Mouse (Mus musculus) bone marrow macrophage, adult 2 months (primary cell): Measurements from ENCODE around the gene Msl2. TPM values are rescaled to one million over a fixed set of nuclear protein-coding genes. Genes with fewer than 3 reads are reported as not detected.

Experiments used
- H3K27ac ChIP-seq: 2 replicates; pipeline ENCODE4 v1.5.1; 2012; ENCODE audit warnings: low read depth, low read length; ENCODE audit not compliant: insufficient read depth
- H3K4me1 ChIP-seq: 2 replicates; pipeline ENCODE4 v1.6.1; 2012; ENCODE audit warnings: low read length; ENCODE audit not compliant: control insufficient read depth, insufficient read depth
- H3K4me3 ChIP-seq: 2 replicates; pipeline ENCODE4 v1.5.1; 2012; ENCODE audit warnings: mild to moderate bottlenecking, low read length, moderate library complexity; ENCODE audit not compliant: insufficient read depth
- CTCF ChIP-seq: IDR thresholded peaks from 2 replicates; pipeline ENCODE4 v1.5.1; 2012; ENCODE audit warnings: low read depth, mild to moderate bottlenecking, low read length, moderate library complexity
- POLR2A ChIP-seq: IDR thresholded peaks from 2 replicates; pipeline ENCODE4 v1.6.1; 2012; ENCODE audit warnings: mild to moderate bottlenecking, low read depth, low read length, borderline replicate concordance
- polyA plus RNA-seq: library from polyadenylated mRNA; stranded (reverse); fragments of >200 nt; gene quantifications from 2 replicates; pipeline ENCODE4 v1.2.4, GENCODE M21; 2012; ENCODE audit not compliant: missing spikeins, insufficient read depth, insufficient read length

Gene Msl2
- polyA plus RNA-seq, 1 experiment: 38.9 TPM

- H3K4me3 ChIP-seq: no peak overlapping the region
Measured at GRCm38 (mm10) chr9:101045710-101046338, 28.1 kb upstream of the Msl2 start.

GRCm38 (mm10) chr9:101052007-101052406 lies 21.9 kb upstream of the Msl2 start:
- TF ChIP-seq POLR2A: no peak
- Histone ChIP-seq H3K27ac (no peak overlapping the region), H3K4me1 (no peaks in the 10 kb centered on the region), H3K4me3 (no peak overlapping the region)

More at GRCm38 (mm10) chr9:101045710-101046338, 28.1 kb upstream of the Msl2 start:
- Histone ChIP-seq H3K4me1 (0 out of 2 replicates have a peak, but pooled peaks cover 3% of the 10 kb centered on the region), H3K27ac (no peak overlapping the region)
- TF ChIP-seq POLR2A (no peak), CTCF (no peak)

- Histone ChIP-seq H3K4me1 (no peaks in the 10 kb centered on the region), H3K4me3 (no peak overlapping the region), H3K27ac (no peak overlapping the region)
- TF ChIP-seq POLR2A (no peak), CTCF (no peak)
Measured at GRCm38 (mm10) chr9:101052691-101053090, 21.2 kb upstream of the Msl2 start.

- Histone ChIP-seq H3K4me3 (no peak overlapping the region), H3K27ac (no peak overlapping the region), H3K4me1 (no peaks in the 10 kb centered on the region)
- TF ChIP-seq POLR2A: no peak
- no peak for TF ChIP-seq CTCF
Measured at GRCm38 (mm10) chr9:101053279-101053678, 20.6 kb upstream of the Msl2 start.

- Histone ChIP-seq H3K4me3 (no peak overlapping the region), H3K27ac (no peak overlapping the region), H3K4me1 (no peaks in the 10 kb centered on the region)
- TF ChIP-seq CTCF (no peak), POLR2A (no peak)
Measured at GRCm38 (mm10) chr9:101057156-101057555, 16.7 kb upstream of the Msl2 start.

GRCm38 (mm10) chr9:101061035-101061434 lies 12.9 kb upstream of the Msl2 start:
- no peak overlapping the region for H3K27ac ChIP-seq
- no peak for TF ChIP-seq CTCF
- TF ChIP-seq POLR2A: no peak
- no peaks in the 10 kb centered on the region for H3K4me1 ChIP-seq
- no peak overlapping the region for H3K4me3 ChIP-seq

GRCm38 (mm10) chr9:101062253-101062780 lies 11.6 kb upstream of the Msl2 start:
- no peak overlapping the region for H3K4me3 ChIP-seq
- H3K27ac ChIP-seq: no peak overlapping the region

GRCm38 (mm10) chr9:101065076-101065602 lies 8.8 kb upstream of the Msl2 start:
- TF ChIP-seq CTCF (no peak), POLR2A (no peak)
- Histone ChIP-seq H3K4me3 (no peak overlapping the region), H3K27ac (no peak overlapping the region), H3K4me1 (no peaks in the 10 kb centered on the region)

More at GRCm38 (mm10) chr9:101062253-101062780, 11.6 kb upstream of the Msl2 start:
- TF ChIP-seq CTCF (no peak), POLR2A (no peak)
- no peaks in the 10 kb centered on the region for H3K4me1 ChIP-seq

- no peak overlapping the region for H3K27ac ChIP-seq
- TF ChIP-seq POLR2A: no peak
- TF ChIP-seq CTCF: no peak
- peaks cover 2% of the 10 kb centered on the region; the same call in 1 of the 2 replicates for H3K4me1 ChIP-seq
- no peak overlapping the region for H3K4me3 ChIP-seq
Measured at GRCm38 (mm10) chr9:101069781-101070180, 4.1 kb upstream of the Msl2 start.

GRCm38 (mm10) chr9:101072506-101072905 lies 1.4 kb upstream of the Msl2 start:
- no peak for TF ChIP-seq CTCF
- no peak for TF ChIP-seq POLR2A
- peak overlapping the region; percentile 38; the same call in 1 of the 2 replicates for H3K27ac ChIP-seq
- H3K4me1 ChIP-seq: peaks cover 2% of the 10 kb centered on the region; the same call in 1 of the 2 replicates
- H3K4me3 ChIP-seq: no peak overlapping the region
